Mouse (Mus musculus) embryonic fibroblast, embryonic 13.5 days (primary cell): ENCODE measurements around the gene Chd4.

Experiments used
- CTCF ChIP-seq: IDR thresholded peaks from 2 replicates; pipeline ENCODE4 v1.5.1; 2011; ENCODE audit warnings: mild to moderate bottlenecking, control low read depth, low read length, moderate library complexity, borderline replicate concordance; ENCODE audit not compliant: insufficient read depth
- POLR2A ChIP-seq: IDR thresholded peaks from 2 replicates; pipeline ENCODE4 v1.6.1; 2011; ENCODE audit warnings: low read depth, mild to moderate bottlenecking, control low read depth, low read length, moderate library complexity

DNA sequence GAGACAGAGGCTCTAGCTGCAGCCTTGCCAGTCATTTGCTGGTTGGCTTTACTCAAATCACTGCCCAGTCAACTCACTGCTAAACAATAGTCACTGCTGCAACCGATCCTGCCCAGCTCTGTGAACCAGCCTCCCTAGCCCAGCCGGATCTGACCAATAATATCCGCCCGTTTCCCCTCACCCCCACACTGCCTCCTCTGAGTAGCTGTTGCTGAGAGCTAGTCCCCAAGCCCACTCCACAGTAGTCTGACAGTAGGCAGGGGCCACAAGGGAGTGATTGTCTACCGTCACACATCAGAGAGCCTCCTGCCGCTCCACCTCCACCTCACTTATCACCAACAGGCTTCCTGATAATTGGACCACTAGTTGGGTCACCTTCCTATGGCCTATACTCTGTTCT is 34.3 kb upstream of the Chd4 start:
- TF ChIP-seq CTCF, result no peak
- no peak for TF ChIP-seq POLR2A
